Mouse (Mus musculus) urinary bladder, postnatal 14 days (tissue): Measurements from ENCODE around the gene Lrrc75b.
A peak's percentile ranks its signal among the peaks of the same experiment; 100 is the strongest.

ENCODE experiments used
- DNase-seq: peaks from one replicate; pipeline ENCODE4 v3.0.0; 2021; ENCODE audit warnings: low spot score

The Lrrc75b gene

GRCm38 (mm10) chr10:75559676-75560548 is at the start of gene Lrrc75b:
Lrrc75b (minus strand) TSS chr10:75560330.
- DNase-seq = peak; percentile 50

- no peak for DNase-seq
These were observed 48.8 kb upstream of the Lrrc75b start for GRCm38 (mm10) chr10:75608975-75609374.

- DNase-seq = no peak
These were observed 47.1 kb upstream of the Lrrc75b start for GRCm38 (mm10) chr10:75607253-75607652.

- no peak for DNase-seq
These were observed 45.2 kb upstream of the Lrrc75b start for GRCm38 (mm10) chr10:75605162-75605846.

GRCm38 (mm10) chr10:75600189-75600730 is 40.1 kb upstream of the Lrrc75b start:
- no peak for DNase-seq

GRCm38 (mm10) chr10:75595981-75596380 is 35.9 kb upstream of the Lrrc75b start:
- peak; percentile 82 for DNase-seq

- no peak for DNase-seq
These were observed 32.5 kb upstream of the Lrrc75b start for GRCm38 (mm10) chr10:75592585-75592984.

GRCm38 (mm10) chr10:75591211-75591894 is 31.2 kb upstream of the Lrrc75b start:
- DNase-seq = no peak

- DNase-seq = peak; percentile 26
These were observed 29.5 kb upstream of the Lrrc75b start for GRCm38 (mm10) chr10:75589651-75590050.

- peak; percentile 81 for DNase-seq
These were observed 29.0 kb upstream of the Lrrc75b start, which contains the start of gene Ggt5 for GRCm38 (mm10) chr10:75589129-75589528. Ggt5 (plus strand) TSS chr10:75589340.

- DNase-seq = no peak
These were observed 28.2 kb upstream of the Lrrc75b start for GRCm38 (mm10) chr10:75588336-75588735.

- no peak for DNase-seq
These were observed 27.7 kb upstream of the Lrrc75b start for GRCm38 (mm10) chr10:75587781-75588180.

- DNase-seq = no peak
These were observed 26.4 kb upstream of the Lrrc75b start for GRCm38 (mm10) chr10:75586553-75586879.

GRCm38 (mm10) chr10:75585876-75586552 is 25.9 kb upstream of the Lrrc75b start:
- peak; percentile 88 for DNase-seq

- DNase-seq = no peak
These were observed 19.0 kb upstream of the Lrrc75b start for GRCm38 (mm10) chr10:75579129-75579528.

- DNase-seq = no peak
These were observed 13.8 kb upstream of the Lrrc75b start for GRCm38 (mm10) chr10:75573965-75574364.

- no peak for DNase-seq
These were observed 13.1 kb upstream of the Lrrc75b start for GRCm38 (mm10) chr10:75573181-75573580.

GRCm38 (mm10) chr10:75571937-75572336 is 11.8 kb upstream of the Lrrc75b start:
- DNase-seq = no peak

- no peak for DNase-seq
These were observed 11.0 kb upstream of the Lrrc75b start for GRCm38 (mm10) chr10:75570981-75571657.

- no peak for DNase-seq
These were observed 8.7 kb upstream of the Lrrc75b start for GRCm38 (mm10) chr10:75568851-75569250.

- DNase-seq = no peak
These were observed 8.3 kb upstream of the Lrrc75b start for GRCm38 (mm10) chr10:75568441-75568840.
